Mouse (Mus musculus): ENCODE measurements at regions not wholly inside any gene's neighbourhood (a gene's known extent, or its start where the extent isn't known, plus 50 kb on each side); places are given as distances from the start of the nearest gene placed in this dataset.

DNA sequence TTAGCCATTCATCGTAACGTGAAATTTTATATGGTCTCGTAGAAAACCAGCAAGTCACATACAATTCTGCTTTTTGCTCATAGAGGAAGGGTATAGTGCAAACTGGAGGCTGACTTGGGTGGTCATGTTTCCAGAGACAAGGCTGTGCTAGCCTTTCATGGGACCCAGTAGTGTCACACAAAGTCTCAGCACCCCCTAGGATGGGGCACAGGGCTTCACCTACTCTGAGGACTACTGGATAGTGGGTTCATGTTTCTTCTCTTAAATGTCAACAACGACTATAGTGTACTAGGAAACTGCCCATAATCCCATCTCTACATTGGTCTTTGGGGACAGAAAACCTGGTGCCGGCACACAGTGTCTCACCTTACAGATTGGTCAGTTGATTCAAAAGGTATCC is 603.0 kb upstream of the Sall1 start:
- DNase-seq = no peak

DNA sequence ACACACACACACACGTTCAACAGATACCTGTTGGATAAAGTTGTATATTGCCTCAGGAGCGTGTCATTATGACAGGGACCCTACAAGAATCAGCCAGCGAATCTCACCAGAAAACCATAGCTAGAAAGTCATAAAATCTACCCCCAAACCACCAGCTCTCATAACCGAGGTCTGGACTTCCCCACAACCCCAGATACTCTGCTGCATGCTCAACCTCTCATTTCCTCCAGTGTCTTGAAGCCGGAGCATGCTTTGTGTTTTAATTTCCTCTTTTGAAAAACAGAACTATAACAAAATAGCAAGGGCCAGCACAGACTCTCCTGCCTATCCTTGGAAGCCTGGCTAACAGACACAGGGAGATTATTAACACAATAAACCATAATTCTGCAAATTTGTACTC is 597.4 kb upstream of the Sall1 start:
- no peak for DNase-seq

DNA sequence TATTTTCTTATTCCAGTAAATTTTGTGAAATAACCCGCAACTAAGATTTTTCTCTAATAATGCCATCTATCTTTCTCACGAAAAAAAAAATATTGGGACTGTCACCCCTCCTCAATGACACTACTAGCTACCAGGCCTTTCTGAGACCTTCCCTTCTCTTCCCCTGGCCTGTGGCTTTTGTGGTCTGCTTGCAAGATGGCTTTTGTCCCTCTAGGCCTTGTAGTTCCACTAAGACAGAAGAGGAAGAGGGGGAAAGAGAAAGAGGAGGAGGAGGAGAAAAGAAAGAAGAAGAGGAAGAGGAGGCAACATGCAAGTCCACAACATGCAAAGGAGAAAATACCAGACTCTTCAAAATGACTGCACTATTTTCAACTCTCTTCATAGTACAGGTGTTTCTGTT is 590.9 kb upstream of the Sall1 start:
- no peak for DNase-seq

DNA sequence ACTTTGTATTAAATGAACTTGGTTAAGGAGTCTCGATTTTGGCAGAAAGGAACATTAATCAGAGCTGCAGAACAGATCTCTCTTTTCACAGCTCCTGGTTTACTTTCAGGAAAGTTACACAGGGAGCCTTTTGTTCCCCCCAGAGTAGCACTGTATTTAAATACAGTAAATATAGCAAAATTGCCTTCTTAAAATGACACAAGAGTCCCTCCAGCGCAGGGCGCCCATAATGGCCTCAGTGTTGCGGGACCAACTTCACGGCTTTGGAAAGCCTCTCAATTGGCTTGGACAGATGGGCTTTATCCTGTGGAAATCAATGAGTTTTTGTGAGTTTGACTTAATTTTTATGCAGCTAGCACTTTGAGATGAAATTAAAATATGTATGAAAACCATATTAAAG is 588.3 kb upstream of the Sall1 start:
- no peak for DNase-seq

DNA sequence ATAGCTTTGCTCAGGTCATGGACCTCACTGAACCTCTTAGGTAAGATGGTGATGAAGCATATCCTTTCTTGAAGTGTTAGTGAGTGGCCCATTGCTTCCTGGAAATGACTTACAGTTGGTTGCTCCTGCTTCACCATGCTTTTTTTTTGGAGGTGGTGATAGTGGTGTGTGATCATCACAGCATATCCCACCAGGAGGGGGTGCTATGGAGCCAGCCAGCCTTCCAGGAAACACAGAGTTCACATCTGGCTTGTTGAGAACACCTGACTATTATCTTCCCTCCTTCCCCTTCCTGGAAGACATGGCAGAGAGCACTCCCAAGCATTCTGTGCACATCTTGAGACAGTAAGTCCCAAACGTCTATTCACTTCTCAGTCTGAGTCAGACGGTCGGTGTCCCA is 586.6 kb upstream of the Sall1 start:
- DNase-seq = no peak

GRCm38 (mm10) chr8:89618089-89618488 is 574.1 kb upstream of the Sall1 start:
- no peak for DNase-seq

DNA sequence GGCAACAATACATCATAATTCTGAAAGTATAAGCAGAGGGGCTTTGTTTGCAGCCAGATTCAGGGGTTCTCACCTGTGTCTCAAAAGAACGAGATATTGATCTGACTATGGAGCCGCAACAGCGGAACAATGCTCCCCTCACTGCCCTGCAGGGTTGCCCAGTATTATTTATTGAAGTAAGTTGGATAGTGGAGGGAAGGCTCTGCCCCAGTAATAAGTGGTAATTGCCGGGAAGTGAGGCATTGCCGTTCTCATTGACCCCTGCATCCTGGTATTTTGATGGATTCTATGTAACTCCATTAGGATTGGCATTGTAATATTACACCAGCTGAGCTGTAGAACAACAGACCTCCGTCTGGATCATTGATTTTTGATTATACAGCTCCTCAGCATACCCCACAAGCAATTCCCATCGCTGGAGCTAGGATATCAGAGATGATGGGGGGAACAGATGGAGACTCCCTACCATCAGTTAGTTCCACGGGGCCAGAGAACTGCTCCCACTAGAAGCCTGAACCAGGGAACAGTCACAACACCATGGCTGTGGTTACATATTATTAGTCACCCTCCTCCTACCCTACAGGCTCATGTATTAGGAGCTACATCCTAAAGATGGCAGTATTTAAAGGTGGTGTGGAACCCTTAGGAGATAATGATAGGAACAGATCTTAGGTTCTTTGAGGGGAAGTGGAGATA is 572.0 kb upstream of the Sall1 start:
- DNase-seq = no peak

DNA sequence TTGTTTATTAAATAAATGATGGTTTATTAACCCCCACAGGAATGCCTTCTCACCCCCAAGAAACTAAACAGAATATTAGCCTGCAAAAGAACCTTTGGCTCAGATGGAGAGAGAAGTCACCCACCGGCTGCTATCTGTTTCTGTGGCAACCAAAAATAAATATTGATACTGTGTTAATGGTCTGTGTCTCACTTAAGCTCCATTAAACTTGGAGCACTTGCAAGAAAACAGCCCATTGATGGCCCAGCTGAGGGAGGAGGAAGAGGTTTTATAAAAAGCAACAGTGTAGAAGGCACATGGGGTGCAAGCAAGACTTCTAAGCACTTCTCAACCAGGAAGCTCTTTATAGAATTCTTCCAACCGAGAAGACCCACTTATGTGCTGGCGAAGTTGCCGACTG is 565.1 kb upstream of the Sall1 start:
- no peak for DNase-seq

DNA sequence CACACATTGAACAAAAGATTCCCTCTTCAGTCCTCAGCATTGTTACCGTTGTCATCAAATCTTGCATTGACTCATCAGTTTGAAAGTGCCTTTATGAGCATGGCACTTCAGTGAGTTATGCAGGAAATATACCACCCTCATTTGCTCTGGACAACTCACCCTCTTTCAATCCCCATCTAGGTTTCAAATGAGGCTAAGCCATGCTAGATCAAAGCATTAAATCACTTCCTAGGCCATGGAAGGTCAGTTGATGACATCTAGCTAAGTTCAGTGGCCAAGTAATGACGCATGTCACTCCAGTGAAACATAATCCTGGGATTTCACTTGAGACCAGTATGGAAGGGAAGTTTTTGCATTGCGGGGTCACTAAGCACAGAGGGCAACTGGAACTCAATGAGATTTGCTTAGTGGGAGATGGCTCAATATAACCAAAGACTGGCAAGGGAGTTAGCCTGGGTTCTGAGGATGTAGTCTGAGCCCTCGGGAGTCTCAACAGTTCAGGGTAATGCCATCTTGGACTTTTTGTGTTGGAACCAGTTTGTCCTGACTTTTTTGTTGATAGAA is 562.0 kb upstream of the Sall1 start:
- no peak for DNase-seq

GRCm38 (mm10) chr8:89604461-89604860 is 560.5 kb upstream of the Sall1 start:
- DNase-seq = no peak

DNA sequence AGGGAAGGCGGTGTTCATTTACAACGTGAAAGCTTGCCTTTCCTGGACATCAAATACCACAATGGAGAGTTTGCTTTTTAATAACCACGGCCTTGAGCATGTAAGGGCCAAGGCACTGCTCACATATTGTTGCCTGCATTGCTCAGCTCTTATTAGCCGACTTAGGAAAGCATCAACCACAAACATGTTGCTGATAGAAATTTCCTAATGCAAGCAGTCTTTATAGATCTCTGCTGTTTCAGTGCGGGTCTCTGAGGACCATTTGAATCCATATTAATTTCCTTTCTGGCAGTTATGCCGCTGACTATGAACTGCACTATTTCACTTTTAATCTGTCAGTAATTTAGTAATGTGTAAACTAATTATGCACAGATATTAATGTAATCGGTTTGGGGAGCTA is 552.4 kb upstream of the Sall1 start:
- DNase-seq = no peak

- DNase-seq = no peak
Observed at GRCm38 (mm10) chr8:89583091-89583490, 539.1 kb upstream of the Sall1 start.

- no peak for DNase-seq
Observed at GRCm38 (mm10) chr8:89582566-89582965, 538.6 kb upstream of the Sall1 start.

GRCm38 (mm10) chr8:89571816-89572215 is 527.9 kb upstream of the Sall1 start:
- DNase-seq = peak; percentile 77 to 83

DNA sequence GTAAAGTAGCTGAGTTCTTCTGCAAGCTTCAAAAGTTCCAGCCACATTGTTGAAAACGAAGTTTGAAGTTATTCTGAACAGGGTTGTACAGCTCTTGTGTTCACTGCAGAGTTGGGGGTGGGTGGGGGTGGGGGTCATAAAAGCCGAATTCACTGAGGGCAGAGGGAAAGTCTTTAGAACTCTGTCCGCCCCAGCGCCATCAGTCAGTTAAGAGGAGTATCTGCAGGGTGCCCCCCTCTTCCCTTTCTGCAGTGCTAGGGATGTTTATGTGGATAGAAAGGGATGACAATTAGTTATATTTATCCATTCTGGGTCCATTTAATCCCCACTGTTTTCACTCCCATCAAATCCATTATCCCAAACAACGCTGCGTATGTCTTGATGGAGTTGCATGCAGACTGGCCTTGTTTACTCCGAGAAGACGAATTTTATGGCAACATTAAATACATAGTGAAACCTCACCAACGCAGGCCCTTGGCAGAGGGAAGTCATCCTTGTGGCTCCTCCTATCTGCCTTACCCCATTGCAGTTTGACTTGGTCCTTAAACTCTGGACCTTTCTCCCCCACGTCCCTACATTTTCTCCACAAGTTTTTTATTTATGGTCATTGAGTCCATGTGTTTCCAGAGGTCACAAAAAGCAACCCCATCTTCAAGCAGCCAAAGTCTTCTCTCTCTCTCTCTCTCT is 526.8 kb upstream of the Sall1 start:
- no peak for DNase-seq

DNA sequence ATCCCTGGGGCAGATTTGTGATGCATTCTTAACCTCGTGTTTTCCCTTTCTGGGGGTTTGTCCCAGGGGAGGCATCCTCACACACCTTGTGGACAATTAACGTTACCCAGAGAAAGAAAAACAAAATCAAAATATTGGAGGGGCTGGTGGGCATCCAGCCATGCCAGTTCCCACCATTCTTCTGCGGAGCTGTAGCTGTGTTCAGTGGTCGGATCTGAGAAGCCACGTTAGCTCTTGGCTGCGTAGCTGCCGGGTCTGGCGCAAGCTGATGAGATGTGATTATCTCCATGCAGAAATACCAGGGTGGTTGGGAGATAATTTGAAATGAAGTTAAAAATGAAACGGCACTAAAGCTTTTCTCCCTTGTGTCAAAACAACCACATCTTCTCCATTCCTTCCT is 525.4 kb upstream of the Sall1 start:
- no peak for DNase-seq

DNA sequence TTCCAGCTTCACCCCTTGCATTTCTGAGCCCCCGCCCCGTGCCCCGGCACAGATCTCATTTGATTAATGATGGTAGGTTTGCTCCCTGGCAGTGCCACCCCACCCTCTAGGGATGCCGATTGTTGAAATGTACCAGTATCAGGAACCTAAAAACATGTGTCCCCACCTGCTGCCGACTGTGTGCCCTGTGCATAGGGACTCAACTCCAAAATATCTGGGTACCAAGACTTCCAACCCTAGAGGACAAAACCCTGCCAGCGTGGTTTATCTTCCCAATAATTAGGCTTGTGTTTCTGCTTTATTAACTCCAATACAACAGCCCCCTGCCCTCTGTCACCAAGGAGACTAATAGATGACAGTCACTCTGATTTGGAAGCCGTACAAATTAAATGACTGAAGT is 524.7 kb upstream of the Sall1 start:
- no peak for DNase-seq

DNA sequence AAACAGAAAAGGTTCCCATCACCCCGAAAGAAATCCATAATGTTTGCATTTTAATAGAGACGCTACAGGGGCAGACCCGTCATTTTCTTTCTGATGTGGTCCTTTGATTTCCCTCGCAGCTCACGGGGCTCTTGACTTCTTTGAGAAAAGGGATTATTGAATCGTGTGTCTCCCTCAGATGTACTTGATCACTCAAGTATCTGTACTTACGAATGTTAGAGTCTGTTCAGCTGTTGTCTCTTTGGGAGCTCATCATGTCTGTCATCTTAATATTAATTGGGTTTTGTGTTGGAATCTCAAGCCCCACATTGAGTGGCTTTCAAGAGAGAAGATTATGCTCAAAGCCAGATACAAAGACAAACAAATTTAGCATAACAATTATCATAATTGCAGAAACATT is 523.0 kb upstream of the Sall1 start:
- no peak for DNase-seq

DNA sequence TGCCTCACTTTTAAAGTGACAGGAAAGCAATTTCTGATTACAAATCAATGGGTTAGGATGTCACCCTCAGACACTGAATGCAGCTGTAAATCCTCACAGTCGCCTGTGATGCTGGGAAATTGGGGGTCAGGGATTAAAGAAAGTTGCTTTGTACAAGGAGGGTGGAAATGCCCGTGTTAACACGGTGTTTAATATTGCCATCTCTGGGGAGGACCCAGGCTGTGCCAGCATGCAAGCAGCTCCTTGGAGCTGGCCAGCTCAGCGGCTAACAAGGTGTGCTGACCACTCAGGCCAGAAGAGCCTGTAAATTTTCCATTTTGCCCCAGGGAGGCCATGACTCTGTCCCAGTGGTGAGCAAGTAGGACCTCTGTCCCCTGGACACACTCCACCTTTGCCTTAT is 522.5 kb upstream of the Sall1 start:
- DNase-seq = no peak

DNA sequence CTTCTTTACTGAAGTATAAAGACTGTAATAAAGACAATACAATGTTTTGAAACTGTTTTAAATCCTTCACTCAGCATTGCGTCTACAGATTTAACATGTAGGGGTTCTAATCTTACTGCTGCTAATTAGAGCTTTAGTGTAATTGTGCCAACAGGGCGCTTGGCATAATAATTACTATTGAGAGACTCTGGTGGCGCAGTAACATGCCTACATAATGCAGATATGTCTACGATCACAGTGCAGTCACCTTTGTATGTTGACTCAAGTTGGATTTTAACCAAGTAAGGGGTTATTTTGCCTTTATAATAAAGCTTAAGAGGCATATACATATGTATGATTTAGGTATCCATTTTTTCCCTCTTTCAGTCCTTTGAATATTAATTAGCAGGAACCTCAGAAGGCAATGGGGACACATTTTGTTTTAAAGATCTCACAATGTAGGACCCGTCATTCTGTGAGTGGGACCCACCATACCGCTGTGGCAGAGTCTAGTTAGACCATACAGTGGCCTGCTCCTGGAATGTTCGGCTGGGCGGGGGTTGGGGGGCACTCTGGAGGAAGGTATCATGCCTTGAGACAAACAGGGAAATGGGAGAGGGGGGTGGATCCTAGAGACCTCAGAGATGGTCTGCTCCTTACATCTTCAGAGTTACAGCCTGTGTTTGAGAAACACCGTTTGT is 521.3 kb upstream of the Sall1 start:
- DNase-seq = no peak

GRCm38 (mm10) chr8:89563544-89563943 is 519.6 kb upstream of the Sall1 start:
- DNase-seq = no peak

DNA sequence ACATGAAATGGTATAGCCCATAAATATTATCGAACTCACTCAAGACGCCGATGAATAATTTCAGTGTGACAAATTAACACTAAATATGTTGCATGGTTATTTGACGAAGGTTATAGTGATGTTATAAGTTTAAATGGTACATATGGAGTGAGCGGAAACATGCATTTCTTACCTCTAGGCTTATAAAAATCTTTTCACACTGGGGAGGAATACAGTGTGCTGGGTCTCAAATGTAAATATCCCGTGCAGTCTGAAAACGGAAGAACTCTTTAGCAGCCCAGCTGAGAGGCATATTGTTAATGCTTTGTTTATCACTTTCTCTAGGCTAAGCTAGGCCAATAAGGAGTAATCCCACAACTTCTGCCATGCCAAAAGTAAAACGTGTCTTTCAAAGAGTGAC is 518.6 kb upstream of the Sall1 start:
- no peak for DNase-seq

DNA sequence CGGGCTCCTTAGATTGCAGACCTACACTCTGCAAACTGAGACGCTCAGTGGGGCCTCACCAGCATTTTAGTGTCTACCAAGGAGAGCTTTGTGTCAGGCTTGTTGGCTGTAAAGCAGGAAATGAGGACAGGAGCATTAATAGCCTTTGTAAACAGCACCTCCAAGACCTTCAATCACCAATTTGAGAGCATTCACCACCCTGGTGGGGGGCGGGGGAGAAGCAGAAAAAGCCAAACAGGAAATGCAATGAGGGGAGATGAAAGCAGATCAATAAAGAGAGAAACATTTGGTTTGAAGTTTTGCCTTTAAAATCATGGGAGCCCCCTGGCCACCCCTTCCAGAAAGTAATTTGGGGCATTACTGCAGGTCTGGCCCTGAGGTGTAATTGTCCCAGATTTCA is 497.3 kb upstream of the Sall1 start:
- DNase-seq = no peak
